Mouse (Mus musculus) gastrocnemius, postnatal 14 days (tissue): ENCODE measurements around the gene Ralgapa2. TPM values are rescaled to one million over a fixed set of nuclear protein-coding genes. Genes with fewer than 3 reads are reported as not detected.

Source experiments
- DNase-seq: peaks from one replicate; pipeline ENCODE4 v3.0.0; 2021; ENCODE audit warnings: mixed read lengths
- intact Hi-C: fragments of 180-260 bp; cut with DNase I; formaldehyde crosslinking; loops from one replicate; pipeline ENCODE4 v1.15.1; 2025; ENCODE audit warnings: low total_unique reads
- total RNA-seq, 2 experiments: library from RNA; stranded (reverse); gene quantifications; 2 replicates each; pipeline ENCODE4 v1.2.3; 2021

Gene Ralgapa2
- total RNA-seq, 2 experiments from 2014 or later = 2.9 to 5.0 TPM

- no peak for DNase-seq
- intact Hi-C loops = no loop called here
Measured at GRCm38 (mm10) chr2:146456062-146456461, 56.1 kb downstream of the Ralgapa2 start.

DNA sequence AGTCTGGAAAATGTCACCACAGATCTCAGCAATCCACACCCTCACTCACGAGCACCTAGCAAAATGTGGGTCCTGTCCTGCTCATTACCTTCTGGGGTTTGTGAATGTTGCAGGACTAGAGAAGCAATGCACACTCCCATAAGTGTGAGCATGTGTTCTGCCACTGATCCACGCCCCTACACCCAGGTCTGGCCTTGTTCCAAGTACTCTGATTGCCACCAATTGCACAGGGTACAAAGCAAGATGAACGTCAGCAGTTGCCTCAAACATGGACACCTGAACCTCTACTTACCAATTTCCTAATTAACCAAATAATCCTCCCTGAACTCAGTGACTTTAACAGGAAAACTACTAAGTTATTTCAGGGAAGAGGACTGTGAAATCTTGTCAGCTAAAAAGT lies 68.1 kb downstream of the Ralgapa2 start:
- no peak for DNase-seq
- intact Hi-C loops = no loop called here

- intact Hi-C loops = no loop called here
- DNase-seq = no peak
Measured at GRCm38 (mm10) chr2:146443291-146443875, 68.8 kb downstream of the Ralgapa2 start.

GRCm38 (mm10) chr2:146441711-146442110 lies 70.4 kb downstream of the Ralgapa2 start:
- intact Hi-C loops = no loop called here
- DNase-seq = no peak

GRCm38 (mm10) chr2:146428751-146429150 lies 83.4 kb downstream of the Ralgapa2 start:
- DNase-seq = no peak
- intact Hi-C loops = no loop called here

DNA sequence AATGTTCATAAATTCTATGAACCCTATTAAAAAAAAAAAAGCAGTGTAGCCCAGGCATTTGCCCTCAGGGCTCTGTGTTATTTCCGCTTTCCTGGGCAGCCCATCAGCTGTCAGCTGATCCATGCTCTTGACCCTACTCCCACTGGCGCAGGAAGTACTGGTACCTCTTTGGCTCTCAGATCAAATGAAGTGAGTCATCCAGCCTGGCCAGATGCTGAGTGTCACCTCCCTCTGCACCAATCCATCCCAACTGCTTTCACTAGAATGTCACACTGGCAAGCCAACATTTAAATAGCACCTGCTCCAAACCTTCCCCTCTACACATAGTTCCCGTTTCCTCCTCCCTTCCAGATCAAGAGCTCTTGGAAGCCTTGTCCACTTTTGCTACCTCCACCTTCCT lies 84.8 kb downstream of the Ralgapa2 start:
- no peak for DNase-seq
- intact Hi-C loops = no loop called here

DNA sequence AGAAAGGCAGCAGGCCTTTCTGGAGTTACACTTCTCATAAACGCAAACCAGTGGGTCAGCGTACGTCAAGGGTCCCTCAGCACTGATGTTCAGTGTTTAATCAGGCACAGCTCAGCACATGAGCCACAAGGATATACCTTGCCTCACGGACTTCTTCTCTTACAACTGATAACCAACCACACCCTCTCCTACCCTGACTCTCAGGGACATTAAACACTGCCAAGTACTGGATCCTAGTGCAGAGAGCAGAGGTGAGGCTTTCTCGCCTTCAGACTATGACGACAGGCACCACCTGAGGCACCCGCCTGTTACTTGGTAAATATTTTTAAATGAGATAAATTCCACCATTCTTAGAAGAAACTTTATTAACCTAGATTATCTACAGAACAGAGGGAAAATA lies 85.8 kb downstream of the Ralgapa2 start:
- intact Hi-C loops = no loop called here

GRCm38 (mm10) chr2:146425235-146425634 lies 86.9 kb downstream of the Ralgapa2 start:
- intact Hi-C loops = no loop called here
- DNase-seq = no peak

More for the DNA sequence above, 85.8 kb downstream of the Ralgapa2 start:
- DNase-seq = no peak

- no peak for DNase-seq
- intact Hi-C loops = no loop called here
Measured at GRCm38 (mm10) chr2:146423710-146424301, 88.3 kb downstream of the Ralgapa2 start.

DNA sequence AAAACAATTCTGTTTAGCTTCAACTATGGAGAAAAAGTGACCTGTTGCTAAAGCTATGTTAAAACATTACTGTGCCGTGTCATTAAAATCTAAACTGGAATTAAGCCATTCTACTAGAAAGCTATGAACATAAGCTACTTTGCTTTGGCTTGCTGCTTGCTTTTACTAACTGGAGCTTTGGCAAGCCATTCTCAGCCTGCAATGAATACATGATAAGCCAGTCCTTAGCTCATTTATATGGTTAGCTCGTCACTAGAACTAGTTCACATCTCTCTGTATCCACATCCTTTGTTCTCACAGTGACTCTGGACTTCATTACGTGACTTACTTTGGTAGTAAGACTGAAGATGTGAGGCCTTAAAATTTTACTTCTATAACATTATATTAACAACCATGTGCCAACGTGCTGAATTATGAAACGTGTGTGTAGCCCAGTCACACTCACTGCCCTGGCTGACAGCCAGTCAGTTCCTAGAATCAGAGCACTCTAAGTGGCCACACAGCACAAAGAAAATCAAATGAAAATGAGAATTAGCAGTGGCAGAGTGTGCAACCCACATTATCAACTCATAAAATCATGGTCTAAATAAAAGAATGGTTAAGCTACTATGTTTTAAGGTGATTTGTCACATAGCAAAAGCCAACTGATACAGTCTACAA lies 89.0 kb downstream of the Ralgapa2 start:
- intact Hi-C loops = no loop called here
- DNase-seq = no peak

- intact Hi-C loops = loop anchor here (5.0 to 10.0 kb wide), 2 partner anchors 201 to 459 kb away; no protein-coding TSS in a partner anchor
- DNase-seq = no peak
Measured at GRCm38 (mm10) chr2:146416283-146416682, 95.9 kb downstream of the Ralgapa2 start.

DNA sequence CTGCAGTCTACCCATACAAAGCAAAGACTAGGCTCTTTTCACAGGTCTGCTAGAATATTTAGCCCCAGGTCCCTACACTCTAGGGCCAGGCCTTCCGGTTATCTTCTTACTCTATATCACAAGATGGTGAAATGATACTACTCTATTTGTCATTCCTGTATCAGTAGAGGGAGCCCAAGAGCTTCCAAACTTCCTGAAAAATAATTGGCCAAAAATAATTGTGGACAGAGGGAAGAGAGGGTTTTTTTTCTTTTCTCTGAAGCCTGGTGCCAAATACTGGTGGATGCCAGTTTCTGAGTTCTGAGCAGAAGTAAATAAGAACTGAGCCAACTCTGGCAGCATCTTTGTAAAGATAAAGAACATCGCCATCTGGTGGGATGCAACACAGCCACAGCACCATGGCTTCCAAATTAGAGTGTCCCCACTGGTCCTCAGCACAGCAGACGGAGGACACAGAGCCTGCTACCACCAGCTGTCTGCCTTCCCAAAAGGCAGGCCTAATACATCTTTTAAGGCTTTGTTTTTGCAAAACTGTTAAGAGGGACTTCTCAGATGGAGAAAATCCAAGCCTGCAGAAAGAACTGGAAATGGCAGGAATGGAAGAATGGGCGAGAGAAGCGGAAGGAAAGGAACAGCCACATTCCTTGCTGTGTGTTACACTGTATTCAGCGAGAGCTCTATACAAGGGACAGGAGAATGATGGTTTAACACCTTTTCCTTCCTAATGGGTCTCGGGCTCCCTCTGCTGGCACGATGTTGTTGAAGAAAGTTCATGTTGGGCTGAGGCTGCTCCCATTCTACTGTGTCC lies 97.5 kb downstream of the Ralgapa2 start:
- intact Hi-C loops = loop anchor here (5.0 to 10.0 kb wide), 2 partner anchors 200 to 457 kb away; no protein-coding TSS in a partner anchor
- peak; percentile 69 for DNase-seq

DNA sequence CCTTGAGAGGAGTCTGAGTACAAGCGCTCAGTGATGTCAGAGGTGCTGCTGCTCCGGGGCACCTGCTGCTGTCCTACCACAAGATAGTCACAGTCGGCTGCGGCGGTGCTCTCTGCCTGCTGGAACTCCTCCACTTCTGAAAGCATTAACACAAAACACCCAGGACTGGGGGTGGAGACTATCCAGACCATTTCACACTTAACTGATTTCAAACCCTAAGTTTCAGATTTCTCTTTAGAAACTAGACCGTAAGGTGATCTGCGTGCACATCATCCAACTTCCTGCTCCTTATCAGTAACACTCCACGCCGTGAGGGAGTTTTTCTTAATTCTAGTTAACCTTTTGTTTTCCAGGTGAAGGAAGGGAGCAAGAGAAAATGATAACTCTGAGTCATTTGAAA lies 99.4 kb downstream of the Ralgapa2 start:
- no peak for DNase-seq
- intact Hi-C loops = loop anchor here (10.0 kb wide), 1 partner anchor 198 kb away; no protein-coding TSS in a partner anchor

- intact Hi-C loops = loop anchor here (10.0 kb wide), 1 partner anchor 197 kb away; no protein-coding TSS in a partner anchor
- DNase-seq = no peak
Measured at GRCm38 (mm10) chr2:146411904-146412303, 100.2 kb downstream of the Ralgapa2 start.

GRCm38 (mm10) chr2:146407078-146407477 lies 105.1 kb downstream of the Ralgapa2 start:
- DNase-seq = no peak
- intact Hi-C loops = no loop called here

GRCm38 (mm10) chr2:146401588-146401987 lies 110.6 kb downstream of the Ralgapa2 start:
- intact Hi-C loops = no loop called here
- DNase-seq = no peak

DNA sequence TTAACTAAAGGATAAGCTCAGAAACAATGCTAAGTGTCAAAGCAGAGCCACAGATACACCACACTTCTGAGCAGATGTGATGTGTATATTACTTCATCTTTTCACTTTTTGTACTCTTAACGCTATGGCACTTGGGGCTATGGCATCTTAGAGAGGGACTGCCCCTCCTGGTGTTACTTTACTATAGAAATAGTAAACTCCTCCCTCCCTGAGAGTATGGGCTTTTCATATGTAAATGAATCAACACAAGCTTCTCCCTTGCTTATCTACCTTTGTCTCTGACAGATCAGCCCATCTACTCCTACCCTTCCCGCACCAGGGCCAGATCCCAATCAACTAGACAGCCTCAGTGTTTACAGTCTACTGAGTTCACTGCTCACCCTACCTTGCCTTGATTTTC lies 111.4 kb downstream of the Ralgapa2 start:
- DNase-seq = no peak
- intact Hi-C loops = no loop called here

DNA sequence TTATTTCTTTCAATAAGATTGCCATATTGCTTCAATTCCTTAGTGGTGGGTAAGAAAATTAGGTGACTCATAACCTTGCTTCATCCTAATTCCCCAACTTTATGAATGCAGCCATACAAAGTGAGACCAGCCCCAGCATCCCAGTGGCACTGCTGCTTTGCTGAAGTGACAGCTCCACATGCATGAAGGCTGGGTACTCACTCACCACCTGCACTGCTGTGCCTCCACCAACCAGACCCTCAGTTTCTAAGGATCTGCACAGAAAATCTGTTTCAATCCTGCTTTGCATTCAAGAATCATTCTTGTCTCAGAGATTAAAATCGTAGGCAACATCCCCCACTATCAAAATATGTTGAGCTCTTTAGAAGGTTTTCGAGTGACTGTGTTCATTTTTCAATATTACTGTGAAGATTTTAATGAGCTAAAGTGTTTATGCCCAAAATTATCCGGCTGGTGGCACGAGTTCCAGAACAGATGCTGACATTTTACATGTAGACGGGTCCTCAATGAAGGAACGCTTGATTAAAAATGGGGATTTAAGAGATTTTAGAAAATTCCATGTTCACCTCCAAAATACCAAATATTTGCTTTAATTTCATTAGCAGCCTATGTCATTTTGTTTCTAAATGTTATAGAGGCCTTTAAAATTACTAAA lies 113.8 kb downstream of the Ralgapa2 start:
- no peak for DNase-seq

DNA sequence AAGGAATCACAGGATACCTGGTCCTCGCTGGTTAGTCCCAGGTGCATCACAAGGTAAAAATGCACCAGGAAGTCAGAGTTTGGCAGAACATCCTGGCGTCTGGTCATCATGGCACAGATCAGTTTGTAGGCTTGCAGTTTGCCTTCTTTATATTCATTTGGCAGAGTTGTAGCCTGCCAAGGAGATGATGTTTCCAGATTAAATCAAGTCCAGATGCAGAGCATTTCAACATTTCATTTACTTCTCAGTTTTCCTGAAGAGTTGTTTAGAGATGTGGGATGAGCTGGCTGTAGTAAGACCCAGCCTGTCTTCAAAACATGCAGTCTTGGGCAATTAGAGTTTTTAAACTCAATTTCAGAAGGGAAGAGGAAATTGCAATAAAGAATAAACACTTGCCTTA lies 124.9 kb downstream of the Ralgapa2 start:
- intact Hi-C loops = no loop called here
- DNase-seq = no peak

More for the DNA sequence above, 113.8 kb downstream of the Ralgapa2 start:
- intact Hi-C loops = no loop called here
